Mouse (Mus musculus) lung, postnatal 0 days (tissue): ENCODE results near the gene Nup35. TPM values are rescaled to one million over a fixed set of nuclear protein-coding genes. Genes with fewer than 3 reads are reported as not detected.

Experiments
- ATAC-seq: fragments of 200-750 bp; cut with Nextera tagmentation; 2 replicates; pipeline ENCODE4 v1.8.0; 2017; ENCODE audit warnings: moderate library complexity
- DNase-seq: peaks from one replicate; pipeline ENCODE4 v3.0.0-alpha.2; 2016; ENCODE audit warnings: low spot score
- H3K27ac ChIP-seq: fragments of 300-500 bp; sonication (generic); 2 replicates; pipeline ENCODE4 v1.5.1; 2014; ENCODE audit warnings: antibody characterized with exemption, mild to moderate bottlenecking, low read length, mixed read lengths
- H3K27me3 ChIP-seq: fragments of 300-500 bp; sonication (generic); replicated peaks from 2 replicates; pipeline ENCODE4 v1.6.1; 2014; ENCODE audit warnings: low read length, mixed read lengths; ENCODE audit not compliant: insufficient read depth
- H3K36me3 ChIP-seq: fragments of 300-500 bp; sonication (generic); 2 replicates; pipeline ENCODE4 v1.6.1; 2014; ENCODE audit warnings: low read length, mixed read lengths; ENCODE audit not compliant: insufficient read depth
- H3K4me1 ChIP-seq: fragments of 300-500 bp; sonication (generic); 2 replicates; pipeline ENCODE4 v1.6.1; 2014; ENCODE audit warnings: antibody characterized with exemption, low read depth, low read length, mixed read lengths; ENCODE audit not compliant: insufficient read depth
- H3K4me2 ChIP-seq: fragments of 300-500 bp; sonication (generic); replicated peaks from 2 replicates; pipeline ENCODE4 v1.6.1; 2014; ENCODE audit warnings: low read depth, mild to moderate bottlenecking, low read length, moderate library complexity, mixed read lengths
- H3K4me3 ChIP-seq: fragments of 300-500 bp; sonication (generic); 2 replicates; pipeline ENCODE4 v1.5.1; 2014; ENCODE audit warnings: low read depth, low read length
- H3K9ac ChIP-seq: fragments of 300-500 bp; sonication (generic); replicated peaks from 2 replicates; pipeline ENCODE4 v1.6.1; 2014; ENCODE audit warnings: low read depth, mild to moderate bottlenecking
- H3K9me3 ChIP-seq: fragments of 300-500 bp; sonication (generic); 2 replicates; pipeline ENCODE4 v1.6.1; 2016; ENCODE audit warnings: low read length, mixed read lengths
- CTCF ChIP-seq: IDR thresholded peaks from 2 replicates; pipeline ENCODE4 v1.5.1; 2016; ENCODE audit warnings: antibody characterized with exemption, mild to moderate bottlenecking
- EP300 ChIP-seq: IDR thresholded peaks from 2 replicates; pipeline ENCODE4 v1.6.1; 2016; ENCODE audit warnings: antibody characterized with exemption, mild to moderate bottlenecking, control low read depth
- WGBS: fragments of 180-500 bp; shearing (Covaris S2); extraction: QIAGEN DNeasy Blood & Tissue Kit; methylation state at CpG from one replicate; pipeline ENCODE4 v1.1.7; 2014; 5-methylcytosine and 5-hydroxymethylcytosine counted together
- microRNA counts: library from miRNA; unstranded; fragments of <30 nt; microRNA quantifications from one replicate; lab custom pipeline; 2015
- microRNA-seq: library from miRNA; unstranded; fragments of <30 nt; microRNA quantifications from one replicate; pipeline ENCODE4, GENCODE M21; 2016
- polyA plus RNA-seq: library from polyadenylated mRNA; unstranded; fragments of >200 nt; fragmentation: Nextera tagmentation; extraction: Ambion mirVana; gene quantifications from 2 replicates; pipeline ENCODE4 v1.2.1, GENCODE M21; 2015

The Nup35 gene
- polyA plus RNA-seq, 1 experiment from 2014 or later = 18.0 TPM

DNA sequence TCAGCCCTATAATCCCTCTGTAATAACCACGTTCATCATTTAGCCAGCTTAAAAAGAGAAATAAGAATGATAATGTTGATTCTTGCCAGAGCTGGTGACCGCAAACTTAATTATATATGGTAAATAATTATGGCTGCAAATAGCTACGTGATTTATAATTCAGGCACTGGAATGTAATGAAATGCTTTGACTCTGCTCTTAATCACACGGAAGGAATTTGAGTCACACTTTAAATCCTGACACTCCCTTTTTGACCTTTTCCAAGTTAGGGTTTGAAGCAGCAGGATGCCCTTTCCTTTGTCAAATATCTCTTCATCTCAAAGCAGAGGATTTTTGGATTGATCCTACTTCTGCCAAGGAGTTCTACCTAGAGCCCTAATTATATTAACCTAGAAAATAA, 71.2 kb downstream of the Nup35 start:
- H3K27me3 ChIP-seq = no peaks in the 10 kb centered on the region
- H3K4me3 ChIP-seq = no peak overlapping the region
- H3K9me3 ChIP-seq = no peaks in the 10 kb centered on the region
- H3K4me1 ChIP-seq = no peaks in the 10 kb centered on the region
- no peak overlapping the region for H3K9ac ChIP-seq
- DNase-seq (no peak), ATAC-seq (no peak)
- no peak overlapping the region for H3K27ac ChIP-seq
- no peak overlapping the region for H3K4me2 ChIP-seq
- 53% methylated on average over 4 of the region's 4 CpGs for WGBS
- no peak for TF ChIP-seq EP300
- TF ChIP-seq CTCF = no peak
- no peaks in the 10 kb centered on the region for H3K36me3 ChIP-seq

DNA sequence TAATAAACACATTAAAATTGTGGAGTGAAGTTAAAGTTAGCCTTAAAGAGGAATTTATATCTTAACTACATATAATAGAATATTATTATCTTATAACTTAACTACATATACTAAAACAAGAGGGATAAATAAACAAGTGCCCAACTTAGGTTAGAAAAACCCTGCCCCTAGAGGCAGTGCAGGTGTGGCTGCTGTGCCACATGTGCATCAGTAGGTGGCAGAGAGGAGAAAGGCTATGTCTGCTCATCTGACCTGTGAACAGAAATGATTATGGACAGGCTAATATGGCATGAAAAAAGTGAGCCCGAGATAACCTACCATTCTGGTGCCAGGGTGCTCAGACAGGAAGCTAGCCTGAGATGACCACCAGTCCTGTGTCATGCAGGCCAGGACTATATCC, 90.4 kb downstream of the Nup35 start:
- no peak overlapping the region for H3K27ac ChIP-seq
- 65% methylated on average over 1 of the region's 1 CpGs for WGBS
- no peaks in the 10 kb centered on the region for H3K4me1 ChIP-seq
- no peaks in the 10 kb centered on the region for H3K27me3 ChIP-seq
- H3K36me3 ChIP-seq = no peaks in the 10 kb centered on the region
- DNase-seq (no peak), ATAC-seq (no peak)
- TF ChIP-seq CTCF (peak; percentile 9; the same call in 1 of the 2 replicates), EP300 (no peak)
- H3K9ac ChIP-seq = no peak overlapping the region
- no peak overlapping the region for H3K4me3 ChIP-seq
- H3K4me2 ChIP-seq = no peak overlapping the region
- no peaks in the 10 kb centered on the region for H3K9me3 ChIP-seq

MicroRNA genes within 50 kb of the gene (microRNA counts, 519-probe panel; counts per million panel counts)
- microRNA mmu-miR-684 (lab: Ali Mortazavi, UCI) = not detected

Small RNAs within 50 kb of the gene (microRNA-seq; reads per million reads assigned to microRNA genes)
- gene Mir684-1 = not detected

Other genes starting within 250 kb of the Nup35 start
- gene Frzb, start 169.6 kb upstream of the Nup35 start, polyA plus RNA-seq = 0.24 and 0.42 TPM in 2 replicates
- gene Nckap1, start 35.9 kb upstream of the Nup35 start, polyA plus RNA-seq = 49.0 and 52.3 TPM in 2 replicates
- gene Dusp19, start 191 bp upstream of the Nup35 start, polyA plus RNA-seq = 10.0 and 11.1 TPM in 2 replicates